Mouse (Mus musculus) embryonic facial prominence, embryonic 13.5 days (tissue): Measurements from ENCODE around the gene Nfya. TPM values are rescaled to one million over a fixed set of nuclear protein-coding genes. Genes with fewer than 3 reads are reported as not detected.

ENCODE experiments used
- ATAC-seq: fragments of 200-750 bp; cut with Nextera tagmentation; 2 replicates; pipeline ENCODE4 v1.8.0; 2017; ENCODE audit warnings: low read depth; ENCODE audit not compliant: insufficient number of reproducible peaks, insufficient read depth, low FRiP score, low TSS enrichment
- H3K27ac ChIP-seq: fragments of 300-500 bp; sonication (generic); 2 replicates; pipeline ENCODE4 v1.5.1; 2015; ENCODE audit warnings: moderate library complexity, mild to moderate bottlenecking, inconsistent platforms
- H3K27me3 ChIP-seq: fragments of 300-500 bp; sonication (generic); 2 replicates; pipeline ENCODE4 v1.6.1; 2015; ENCODE audit warnings: mild to moderate bottlenecking, inconsistent platforms
- H3K36me3 ChIP-seq: fragments of 300-500 bp; sonication (generic); 2 replicates; pipeline ENCODE4 v1.6.1; 2015; ENCODE audit warnings: mild to moderate bottlenecking, inconsistent platforms
- H3K4me1 ChIP-seq: fragments of 300-500 bp; sonication (generic); 2 replicates; pipeline ENCODE4 v1.6.1; 2015; ENCODE audit warnings: inconsistent platforms
- H3K4me2 ChIP-seq: fragments of 300-500 bp; sonication (generic); 2 replicates; pipeline ENCODE4 v1.6.1; 2015; ENCODE audit warnings: moderate library complexity, mild to moderate bottlenecking, inconsistent platforms
- H3K4me3 ChIP-seq: fragments of 300-500 bp; sonication (generic); 2 replicates; pipeline ENCODE4 v1.5.1; 2015; ENCODE audit warnings: mild to moderate bottlenecking, inconsistent platforms
- H3K9ac ChIP-seq: fragments of 300-500 bp; sonication (generic); 2 replicates; pipeline ENCODE4 v1.6.1; 2015; ENCODE audit warnings: mild to moderate bottlenecking, inconsistent platforms
- H3K9me3 ChIP-seq: fragments of 300-500 bp; sonication (generic); 2 replicates; pipeline ENCODE4 v1.6.1; 2016; ENCODE audit warnings: inconsistent platforms
- WGBS: fragments of 180-500 bp; shearing (Covaris S2); methylation state at CpG from one replicate; pipeline ENCODE4 v1.1.7; 2015; ENCODE audit warnings: mixed read lengths; 5-methylcytosine and 5-hydroxymethylcytosine counted together
- polyA plus RNA-seq: library from polyadenylated mRNA; unstranded; fragments of >200 nt; fragmentation: Nextera tagmentation; extraction: Ambion mirVana; gene quantifications from 2 replicates; pipeline ENCODE4 v1.2.1, GENCODE M21; 2015

Nfya gene
- polyA plus RNA-seq, 1 experiment from 2014 or later = 16.0 TPM

GRCm38 (mm10) chr17:48427852-48428530 lies 18.3 kb upstream of the Nfya start:
- no peaks in the 10 kb centered on the region for H3K36me3 ChIP-seq
- ATAC-seq = no peak
- no peak overlapping the region for H3K4me3 ChIP-seq
- peak overlapping the region; percentile 44 for H3K27ac ChIP-seq
- WGBS = 40% methylated on average over 11 of the region's 11 CpGs
- no peak overlapping the region for H3K4me2 ChIP-seq
- H3K27me3 ChIP-seq = no peaks in the 10 kb centered on the region
- no peak overlapping the region for H3K9ac ChIP-seq
- H3K9me3 ChIP-seq = no peaks in the 10 kb centered on the region
- H3K4me1 ChIP-seq = peaks cover 20% of the 10 kb centered on the region

- Histone ChIP-seq H3K4me2 (no peak overlapping the region), H3K9ac (no peak overlapping the region), H3K36me3 (no peaks in the 10 kb centered on the region), H3K27ac (no peak overlapping the region; the same call in 1 of the 2 replicates), H3K4me1 (peaks cover 20% of the 10 kb centered on the region), H3K27me3 (no peaks in the 10 kb centered on the region), H3K9me3 (no peaks in the 10 kb centered on the region), H3K4me3 (no peak overlapping the region)
- 45% methylated on average over 13 of the region's 13 CpGs for WGBS
- no peak for ATAC-seq
Measured at GRCm38 (mm10) chr17:48426991-48427750, 17.5 kb upstream of the Nfya start.

DNA sequence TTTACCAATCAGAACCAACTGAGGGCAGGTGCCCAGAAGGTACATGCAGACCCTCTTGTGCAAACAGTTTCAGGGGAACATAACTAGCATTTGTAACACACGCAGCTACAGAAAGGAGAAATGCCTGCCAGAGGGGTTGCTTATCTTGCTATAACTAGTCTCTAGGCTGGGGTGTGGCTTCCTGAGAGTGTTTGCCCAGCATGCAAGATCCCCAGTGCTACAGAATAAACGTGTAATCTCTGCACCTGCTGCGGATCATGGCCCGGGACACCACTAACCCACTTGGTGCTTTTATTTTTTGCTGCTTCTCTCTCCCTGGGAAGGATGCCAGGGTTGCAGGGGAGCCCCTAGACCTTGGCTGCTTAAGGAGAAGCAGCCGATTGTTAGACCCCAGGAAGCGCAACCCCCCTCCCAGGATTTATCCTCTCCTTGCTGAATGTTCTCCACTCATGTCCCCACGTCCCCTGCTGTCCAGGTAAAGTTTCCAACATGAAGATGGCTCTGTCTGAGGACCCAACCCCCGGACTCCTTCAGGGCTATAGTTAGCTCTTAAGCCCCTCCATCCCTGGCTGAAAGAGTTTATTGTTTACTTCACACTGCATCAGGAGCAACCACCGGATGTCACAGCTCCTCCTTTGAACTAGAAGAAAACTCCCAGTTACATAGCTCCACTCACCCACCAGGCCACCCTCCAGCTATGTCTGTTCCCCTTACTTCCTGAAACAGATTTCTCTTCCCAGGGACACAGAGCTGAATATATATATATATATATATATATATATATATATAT lies 16.3 kb upstream of the Nfya start:
- H3K36me3 ChIP-seq = no peaks in the 10 kb centered on the region
- 32% methylated on average over 9 of the region's 9 CpGs for WGBS
- H3K27me3 ChIP-seq = no peaks in the 10 kb centered on the region
- no peak overlapping the region for H3K27ac ChIP-seq
- no peak overlapping the region for H3K4me2 ChIP-seq
- H3K4me1 ChIP-seq = peaks cover 20% of the 10 kb centered on the region
- no peak overlapping the region for H3K4me3 ChIP-seq
- H3K9ac ChIP-seq = no peak overlapping the region
- no peaks in the 10 kb centered on the region for H3K9me3 ChIP-seq
- ATAC-seq = no peak

- no peak overlapping the region for H3K27ac ChIP-seq
- no peak for ATAC-seq
- peaks cover 20% of the 10 kb centered on the region for H3K4me1 ChIP-seq
- H3K27me3 ChIP-seq = no peaks in the 10 kb centered on the region
- H3K9me3 ChIP-seq = no peaks in the 10 kb centered on the region
- H3K4me2 ChIP-seq = no peak overlapping the region
- H3K4me3 ChIP-seq = no peak overlapping the region
- H3K36me3 ChIP-seq = no peaks in the 10 kb centered on the region
- 81% methylated on average over 9 of the region's 9 CpGs for WGBS
- no peak overlapping the region for H3K9ac ChIP-seq
Measured at GRCm38 (mm10) chr17:48424237-48424636, 14.5 kb upstream of the Nfya start.

DNA sequence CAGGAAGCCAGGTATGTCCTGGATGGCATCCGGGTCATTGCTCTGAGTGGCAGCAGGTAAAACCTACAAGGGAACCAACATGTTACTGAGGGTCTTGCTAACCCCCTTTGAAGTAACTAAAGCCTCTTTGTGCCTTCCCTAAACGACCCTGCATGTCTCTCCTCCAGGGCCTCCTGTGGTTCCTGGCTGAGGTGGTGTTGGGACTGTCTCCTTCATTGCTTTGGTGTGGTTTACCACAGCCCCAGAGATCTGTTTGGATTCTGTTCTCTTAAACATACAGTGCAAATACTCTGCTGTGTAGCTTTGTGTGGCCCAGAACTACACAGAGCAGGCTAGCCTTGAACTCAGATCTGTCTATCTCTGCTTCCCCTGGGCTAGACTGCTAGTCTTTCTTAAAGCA lies 9.9 kb upstream of the Nfya start:
- 66% methylated on average over 2 of the region's 2 CpGs for WGBS
- Histone ChIP-seq H3K27ac (no peak overlapping the region), H3K9me3 (no peaks in the 10 kb centered on the region), H3K4me3 (no peak overlapping the region), H3K4me2 (no peak overlapping the region), H3K4me1 (no peaks in the 10 kb centered on the region), H3K9ac (no peak overlapping the region), H3K36me3 (peaks cover 30% of the 10 kb centered on the region), H3K27me3 (no peaks in the 10 kb centered on the region)
- no peak for ATAC-seq

DNA sequence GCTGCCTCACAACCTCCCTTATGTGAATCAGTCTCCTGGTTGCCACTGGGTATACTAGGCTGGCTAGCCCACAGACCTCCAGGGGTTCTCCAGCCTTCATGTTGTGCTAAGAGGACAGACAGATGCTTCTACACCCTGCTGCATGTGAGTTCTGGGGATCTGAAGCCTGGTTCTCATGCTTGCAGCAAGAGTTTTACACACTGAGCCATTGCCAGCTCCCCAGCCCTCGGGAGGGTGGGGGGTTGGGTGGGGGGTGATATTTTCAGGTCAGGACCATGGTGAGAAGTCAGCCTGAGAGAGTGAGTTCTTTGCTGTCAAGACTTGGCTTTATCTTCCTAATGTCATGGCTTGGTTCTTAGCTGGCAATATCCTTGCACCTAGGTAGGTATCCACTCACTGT lies 9.1 kb upstream of the Nfya start:
- no peak for ATAC-seq
- no peaks in the 10 kb centered on the region for H3K27me3 ChIP-seq

DNA sequence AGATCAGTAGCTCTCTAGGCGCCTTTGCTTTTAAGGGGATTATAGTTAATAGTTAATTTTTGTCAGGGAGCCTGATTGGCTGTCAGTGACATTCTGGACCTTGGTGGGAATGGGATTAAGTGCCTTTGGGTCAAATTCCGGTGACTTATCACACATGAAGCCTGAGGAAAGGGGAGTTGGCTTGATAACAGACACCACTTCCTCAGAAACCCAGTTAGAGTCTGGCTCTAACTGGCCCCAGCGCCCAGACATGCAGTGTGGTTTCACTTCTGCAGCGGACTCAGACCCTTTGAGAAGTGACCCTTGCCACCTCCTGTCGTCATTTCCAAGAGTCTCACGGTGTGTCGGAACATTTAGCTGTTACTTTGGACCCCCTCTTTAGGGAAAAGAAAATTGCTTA lies 8.5 kb upstream of the Nfya start:
- H3K4me2 ChIP-seq = no peak overlapping the region
- ATAC-seq = no peak
- H3K9ac ChIP-seq = no peak overlapping the region
- H3K36me3 ChIP-seq = peaks cover 39% of the 10 kb centered on the region
- no peaks in the 10 kb centered on the region for H3K9me3 ChIP-seq
- 75% methylated on average over 7 of the region's 7 CpGs for WGBS
- H3K4me3 ChIP-seq = no peak overlapping the region
- no peaks in the 10 kb centered on the region for H3K4me1 ChIP-seq
- H3K27me3 ChIP-seq = no peaks in the 10 kb centered on the region
- no peak overlapping the region for H3K27ac ChIP-seq

More for the DNA sequence above, 9.1 kb upstream of the Nfya start:
- Histone ChIP-seq H3K27ac (no peak overlapping the region), H3K36me3 (peaks cover 35% of the 10 kb centered on the region), H3K4me2 (no peak overlapping the region), H3K4me1 (no peaks in the 10 kb centered on the region), H3K9ac (no peak overlapping the region), H3K9me3 (no peaks in the 10 kb centered on the region), H3K4me3 (no peak overlapping the region)
- WGBS = 90% methylated on average over 1 of the region's 1 CpGs

- ATAC-seq = no peak
- H3K36me3 ChIP-seq = peaks cover 43% of the 10 kb centered on the region
- WGBS = 88% methylated on average over 6 of the region's 6 CpGs
Measured at GRCm38 (mm10) chr17:48417521-48417920, 7.8 kb upstream of the Nfya start.

GRCm38 (mm10) chr17:48416425-48417195 lies 6.9 kb upstream of the Nfya start:
- no peak for ATAC-seq
- no peak overlapping the region for H3K4me2 ChIP-seq
- H3K27me3 ChIP-seq = no peaks in the 10 kb centered on the region
- H3K36me3 ChIP-seq = peaks cover 46% of the 10 kb centered on the region
- no peaks in the 10 kb centered on the region for H3K9me3 ChIP-seq
- peaks cover 6% of the 10 kb centered on the region; the same call in 1 of the 2 replicates for H3K4me1 ChIP-seq
- H3K27ac ChIP-seq = no peak overlapping the region
- no peak overlapping the region for H3K4me3 ChIP-seq
- no peak overlapping the region for H3K9ac ChIP-seq
- WGBS = 88% methylated on average over 14 of the region's 14 CpGs

More at GRCm38 (mm10) chr17:48417521-48417920, 7.8 kb upstream of the Nfya start:
- H3K4me3 ChIP-seq = no peak overlapping the region
- H3K4me2 ChIP-seq = no peak overlapping the region
- H3K9me3 ChIP-seq = no peaks in the 10 kb centered on the region
- no peak overlapping the region for H3K27ac ChIP-seq
- H3K9ac ChIP-seq = no peak overlapping the region
- H3K27me3 ChIP-seq = no peaks in the 10 kb centered on the region
- no peaks in the 10 kb centered on the region for H3K4me1 ChIP-seq

GRCm38 (mm10) chr17:48416011-48416410 lies 6.3 kb upstream of the Nfya start:
- H3K36me3 ChIP-seq = peaks cover 46% of the 10 kb centered on the region
- H3K4me1 ChIP-seq = peaks cover 12% of the 10 kb centered on the region; the same call in 1 of the 2 replicates
- no peak overlapping the region for H3K9ac ChIP-seq
- no peaks in the 10 kb centered on the region for H3K9me3 ChIP-seq
- WGBS = 81% methylated on average over 7 of the region's 7 CpGs
- H3K27ac ChIP-seq = no peak overlapping the region
- H3K4me2 ChIP-seq = no peak overlapping the region
- ATAC-seq = no peak
- no peaks in the 10 kb centered on the region for H3K27me3 ChIP-seq
- H3K4me3 ChIP-seq = no peak overlapping the region

DNA sequence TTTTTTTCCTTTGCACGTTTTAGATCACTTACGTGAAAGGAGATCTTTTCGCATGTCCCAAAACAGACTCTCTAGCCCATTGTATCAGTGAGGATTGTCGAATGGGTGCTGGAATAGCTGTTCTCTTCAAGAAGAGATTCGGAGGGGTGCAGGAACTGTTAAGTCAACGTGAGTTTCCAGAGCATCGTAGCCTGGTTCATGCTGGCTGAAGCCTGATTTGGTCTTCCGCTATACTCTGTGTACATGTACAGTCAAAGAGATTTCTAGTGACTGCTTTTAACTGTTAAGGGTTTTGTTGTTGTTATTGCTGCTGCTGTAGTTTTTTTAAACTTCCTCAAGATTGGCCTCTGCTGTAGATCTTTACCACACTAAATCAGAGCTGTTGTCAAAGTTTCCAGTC lies 1.5 kb upstream of the Nfya start:
- Histone ChIP-seq H3K27me3 (no peaks in the 10 kb centered on the region), H3K4me1 (peaks cover 27% of the 10 kb centered on the region), H3K4me3 (peak overlapping the region; percentile 87), H3K9ac (peak overlapping the region; percentile 88), H3K9me3 (no peaks in the 10 kb centered on the region), H3K27ac (peak overlapping the region; percentile 100; the same call in 1 of the 2 replicates), H3K4me2 (peak overlapping the region; percentile 72), H3K36me3 (peaks cover 31% of the 10 kb centered on the region)
- ATAC-seq = no peak
- WGBS = 47% methylated on average over 8 of the region's 8 CpGs
